Mouse (Mus musculus) brain, adult 2 months (tissue): Measurements from ENCODE around the gene Zfp941.

Experiments
- DNase-seq: peaks from one replicate; pipeline ENCODE4 v3.0.0; 2011; ENCODE audit warnings: low read depth, low spot score

The Zfp941 gene

DNA sequence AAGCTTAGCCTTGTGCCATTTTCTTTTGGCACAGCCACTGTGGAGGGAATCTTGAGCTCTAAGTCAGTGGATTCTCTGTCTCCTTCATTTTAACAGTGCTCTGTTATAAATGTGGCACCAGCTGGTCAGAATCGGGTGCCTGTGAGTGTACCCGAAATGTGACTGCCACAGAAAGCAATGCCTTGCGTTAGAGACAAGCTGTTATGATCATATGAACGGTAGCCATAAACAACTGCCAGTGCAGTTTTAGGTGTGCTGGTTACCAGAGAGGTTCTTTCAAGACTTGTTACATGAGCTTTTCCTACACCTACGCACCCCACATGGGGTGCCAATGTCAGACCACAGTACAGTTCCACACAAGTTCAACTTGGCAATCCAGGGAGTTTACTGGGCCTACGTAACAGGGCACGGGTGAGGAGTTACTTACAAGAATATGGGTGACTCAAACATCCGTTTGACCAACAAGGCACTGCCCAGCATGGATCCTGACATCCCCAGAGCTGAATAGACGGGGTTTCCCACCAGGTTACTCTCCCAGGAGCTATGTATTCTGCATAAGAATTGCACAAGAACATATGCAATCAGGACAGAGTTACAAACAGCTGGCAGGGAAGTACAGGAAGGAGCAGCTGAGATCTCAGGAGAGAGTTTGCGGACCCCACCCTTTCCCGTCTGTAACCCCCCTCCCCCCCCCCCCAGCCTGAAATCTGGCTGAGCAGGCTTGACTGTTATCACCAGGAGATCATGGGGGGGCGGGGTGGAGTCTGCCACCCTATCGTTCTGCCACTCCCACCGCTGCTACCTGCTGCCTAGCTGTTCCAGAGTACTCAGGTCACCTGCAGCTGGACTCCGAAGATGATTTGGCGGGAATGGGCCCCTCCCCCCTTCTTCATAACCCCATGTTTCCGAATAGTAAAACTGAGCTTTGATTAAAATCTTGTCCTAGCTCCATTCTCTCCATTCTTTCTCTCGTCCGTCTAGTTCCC, 19.1 kb upstream of the Zfp941 start:
- DNase-seq = peak; percentile 55

- DNase-seq = no peak
Measured at GRCm38 (mm10) chr7:140839556-140839955, 17.6 kb upstream of the Zfp941 start.

- peak; percentile 74 for DNase-seq
Measured at GRCm38 (mm10) chr7:140836243-140837115, 14.5 kb upstream of the Zfp941 start.

GRCm38 (mm10) chr7:140835758-140836087, 13.7 kb upstream of the Zfp941 start:
- no peak for DNase-seq

DNA sequence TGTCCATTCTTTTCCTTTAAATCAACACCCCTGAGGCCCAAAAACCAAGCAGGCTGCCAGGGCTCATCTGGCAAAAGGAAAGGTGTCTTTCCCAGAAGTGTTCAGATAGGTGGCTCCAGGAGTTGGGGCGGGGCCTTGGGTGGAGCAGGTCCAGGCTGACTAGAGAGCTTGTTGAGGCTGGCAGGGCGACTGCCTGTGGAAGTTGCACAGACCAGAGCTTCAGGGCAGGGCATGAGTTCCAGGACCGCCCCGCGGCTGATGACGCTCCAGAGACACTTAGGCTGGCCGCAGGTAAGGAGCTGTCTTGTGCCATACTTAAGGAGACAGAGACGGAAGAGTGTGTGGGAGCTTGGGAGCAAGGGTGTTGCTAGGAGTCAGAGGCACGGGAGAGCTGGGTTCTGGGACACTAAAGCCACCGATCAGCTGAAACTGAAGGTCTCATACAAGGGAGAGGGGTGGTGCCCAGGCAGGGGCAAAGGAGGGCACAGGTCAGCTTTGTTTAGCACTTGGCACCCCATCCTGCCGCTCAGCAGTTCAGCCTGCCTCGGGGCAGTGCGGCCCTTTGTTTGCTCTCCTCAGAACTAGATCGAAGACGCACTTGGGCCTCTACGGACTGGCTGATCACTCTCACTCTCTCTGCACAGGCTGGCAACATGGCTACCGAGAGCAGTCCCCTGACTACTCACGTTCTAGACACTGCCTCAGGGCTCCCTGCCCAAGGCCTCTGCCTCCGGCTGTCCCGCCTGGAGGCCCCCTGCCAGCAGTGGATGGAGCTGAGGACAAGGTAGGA, 13.2 kb upstream of the Zfp941 start, which contains the start of gene Urah:
Gene Urah, plus strand, starts transcription at position 51 of the 790 bp plus-strand sequence.
- no peak for DNase-seq

- no peak for DNase-seq
Measured at GRCm38 (mm10) chr7:140833341-140833740, 11.4 kb upstream of the Zfp941 start.

GRCm38 (mm10) chr7:140831447-140831846, 9.5 kb upstream of the Zfp941 start:
- no peak for DNase-seq

DNA sequence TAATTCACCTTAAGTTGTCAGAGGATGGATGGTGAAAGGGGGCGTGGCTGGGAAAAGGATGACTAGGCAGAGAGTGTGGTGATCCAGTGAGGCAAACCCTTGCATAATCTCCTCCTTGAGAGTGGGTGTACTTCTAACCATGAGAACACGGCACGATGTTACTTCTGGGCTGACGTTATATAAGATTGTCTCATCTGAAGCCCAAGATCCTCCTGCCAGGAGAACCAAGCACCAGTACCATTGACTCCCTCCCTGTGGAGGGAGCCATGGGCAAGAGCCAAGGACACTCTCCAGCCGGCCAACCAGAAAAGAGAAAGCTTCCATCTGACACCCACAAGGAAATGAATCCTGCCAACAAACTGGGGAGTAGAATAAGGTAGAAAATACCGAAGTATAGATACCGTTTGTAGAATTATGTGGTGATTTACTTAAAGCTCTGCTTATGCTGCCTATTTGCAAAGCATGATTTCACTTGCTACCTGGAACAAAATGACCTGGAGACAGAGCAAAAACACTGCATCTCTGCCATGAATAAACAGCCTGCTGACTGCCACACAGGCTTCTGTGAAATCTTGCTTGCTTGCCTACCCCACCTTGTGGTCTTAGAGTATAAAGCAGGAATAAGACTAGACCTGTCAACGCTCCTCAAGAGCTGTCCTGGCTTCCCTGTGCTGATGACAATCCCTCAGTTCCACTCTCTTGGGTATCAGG, 6.3 kb upstream of the Zfp941 start:
- peak; percentile 94 for DNase-seq

DNA sequence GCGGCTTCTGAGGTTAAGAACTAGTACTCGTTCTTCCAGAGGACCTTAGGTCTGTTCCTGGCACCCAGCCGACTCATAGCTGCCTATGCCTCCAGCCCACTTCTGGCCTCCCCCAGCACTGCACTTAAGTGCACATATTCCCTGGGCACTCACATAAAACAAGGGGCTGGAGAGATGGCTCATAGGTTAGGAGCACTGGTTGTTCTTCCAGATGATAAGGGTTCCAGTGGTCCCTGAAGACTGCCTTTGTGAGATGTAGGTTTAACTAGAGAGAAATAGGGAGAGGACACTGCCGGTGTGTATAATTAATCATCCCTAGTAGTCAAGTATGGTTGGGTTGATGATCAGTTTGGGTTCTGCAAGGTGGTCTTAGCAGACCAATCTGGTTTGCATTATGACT, 753 bp upstream of the Zfp941 start:
- no peak for DNase-seq

DNA sequence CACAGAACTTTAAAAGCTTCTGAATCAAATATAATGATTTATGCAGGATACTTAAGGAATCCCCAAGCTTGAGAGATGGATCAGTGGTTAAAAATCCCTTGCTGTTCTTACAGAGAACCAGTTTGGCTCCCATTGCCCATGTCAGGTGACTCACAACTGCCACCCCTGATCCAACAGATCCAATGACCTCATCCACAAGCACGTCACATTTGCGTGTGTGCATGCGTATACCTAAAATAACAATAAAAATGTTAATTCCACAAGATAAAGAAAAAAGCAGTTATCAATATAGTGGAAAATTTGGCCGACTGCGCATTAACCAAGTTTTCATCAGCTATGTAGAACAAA, 699 bp downstream of the Zfp941 start:
- no peak for DNase-seq

- DNase-seq = no peak
Measured at GRCm38 (mm10) chr7:140820173-140820572, 1.8 kb downstream of the Zfp941 start.

GRCm38 (mm10) chr7:140812850-140813249, 9.1 kb downstream of the Zfp941 start:
- DNase-seq = no peak

DNA sequence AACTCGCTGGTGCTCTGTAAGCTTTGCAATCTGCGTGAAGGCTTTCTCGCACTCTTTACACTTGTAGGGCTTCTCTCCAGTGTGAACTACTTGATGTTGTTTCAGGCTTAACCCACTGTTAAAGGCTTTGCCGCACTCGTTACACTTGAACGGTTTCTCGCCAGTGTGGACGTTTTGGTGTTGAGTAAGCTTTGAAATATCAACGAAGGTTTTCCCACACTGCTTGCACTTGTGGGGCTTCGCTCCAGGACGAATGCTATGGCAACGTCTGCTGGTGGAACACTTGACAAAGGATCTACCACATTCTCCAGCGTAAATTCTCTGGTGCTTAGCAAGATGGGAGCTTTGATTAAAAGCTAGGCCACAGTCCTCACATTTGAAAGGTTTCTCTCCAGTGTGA, 10.3 kb downstream of the Zfp941 start:
- no peak for DNase-seq

- no peak for DNase-seq
Measured at GRCm38 (mm10) chr7:140810496-140810895, 11.5 kb downstream of the Zfp941 start.

DNA sequence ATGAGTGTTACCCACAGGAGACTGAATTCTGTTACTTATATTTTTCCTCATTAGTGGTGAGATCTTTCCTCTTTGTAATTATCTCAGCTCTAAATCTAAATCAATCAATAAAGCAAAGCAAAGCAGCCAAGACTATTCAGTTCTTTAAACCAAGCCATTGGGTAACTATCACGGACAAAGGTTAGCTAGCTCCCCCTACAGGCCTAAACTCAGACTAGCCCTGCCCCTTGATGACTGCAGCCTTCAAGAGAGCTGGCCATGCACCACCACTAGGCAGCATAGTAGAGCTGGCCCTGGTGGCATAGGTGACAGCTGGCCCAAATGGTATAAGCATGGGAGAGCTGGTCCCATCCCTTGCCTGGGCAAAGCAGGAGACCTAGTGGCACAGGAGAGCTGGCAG, 16.3 kb downstream of the Zfp941 start:
- peak; percentile 83 for DNase-seq

DNA sequence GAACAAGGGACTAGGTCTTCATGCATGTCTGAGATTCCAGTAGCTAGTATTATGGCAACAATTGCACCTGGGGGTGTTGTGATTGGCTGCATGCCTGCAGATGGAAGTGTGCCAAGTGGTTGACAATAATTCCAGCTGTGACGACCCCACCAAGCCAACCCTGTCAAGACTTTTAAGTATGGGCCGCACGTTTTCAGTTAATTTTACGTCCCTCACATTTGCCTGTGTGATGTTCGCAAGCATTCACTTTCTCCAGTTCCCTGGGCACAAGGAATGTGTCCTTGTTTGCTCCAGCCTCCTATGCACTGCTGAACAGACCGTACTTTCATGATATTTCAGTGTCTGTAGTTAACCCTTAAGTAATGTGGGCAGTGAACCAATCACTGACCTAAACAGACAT, 19.3 kb downstream of the Zfp941 start:
- no peak for DNase-seq

DNA sequence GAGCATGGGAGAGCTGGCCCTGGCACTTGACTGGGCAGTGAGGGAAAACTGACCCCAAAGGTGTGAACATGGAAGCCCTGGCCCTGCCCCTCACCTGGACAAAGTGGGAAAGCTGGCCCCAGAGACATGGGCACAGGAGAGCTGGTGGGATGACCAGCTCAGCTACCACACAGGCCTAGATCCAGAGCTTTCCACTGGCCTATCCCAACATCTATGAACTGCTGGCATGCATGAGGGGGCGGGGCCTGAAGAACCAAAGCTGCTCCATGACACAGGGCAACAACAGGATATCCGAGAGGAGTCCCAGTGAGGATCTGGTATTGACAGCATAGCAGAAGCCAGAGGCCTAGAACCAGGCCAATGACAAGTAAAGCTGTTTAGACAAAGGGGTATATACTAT, 23.8 kb downstream of the Zfp941 start:
- DNase-seq = no peak

- DNase-seq = no peak
Measured at GRCm38 (mm10) chr7:140797619-140798018, 24.4 kb downstream of the Zfp941 start.

GRCm38 (mm10) chr7:140793541-140793940, 28.4 kb downstream of the Zfp941 start:
- DNase-seq = no peak

DNA sequence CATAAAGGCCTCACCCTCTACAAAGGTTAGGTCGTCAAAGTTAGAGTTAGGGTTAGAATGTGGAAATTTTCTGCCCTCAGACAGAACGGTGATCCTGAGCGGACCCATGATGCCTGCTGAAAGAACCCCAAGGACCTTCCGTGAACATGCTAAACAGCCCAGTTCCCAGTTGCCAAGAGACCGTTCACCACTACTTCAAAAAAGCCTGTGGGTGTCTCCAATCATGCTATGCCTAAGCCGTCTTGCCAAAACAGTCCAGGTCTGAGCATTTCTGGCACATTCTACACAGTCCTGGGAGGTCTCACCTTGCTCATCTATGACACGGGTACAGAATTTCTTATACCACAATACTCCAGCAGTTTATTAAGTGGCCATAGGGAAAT, 33.9 kb downstream of the Zfp941 start:
- no peak for DNase-seq

GRCm38 (mm10) chr7:140787406-140788052, 34.4 kb downstream of the Zfp941 start, which contains the start of gene Syce1:
Gene Syce1, minus strand, starts transcription at chr7:140787852.
- DNase-seq = no peak
